Mouse (Mus musculus): ENCODE data around the gene 4932414N04Rik. TPM values are rescaled to one million over a fixed set of nuclear protein-coding genes. Genes with fewer than 3 reads are reported as not detected.
"Not testable (repeated sequence)": the region's sequence is repeated elsewhere in the genome, so short reads cannot be mapped to it uniquely, and the experiment has no call there.

4932414N04Rik gene
- total RNA-seq (2014; rRNA removed), result not detected in 2 replicates
- polyA plus RNA-seq (2015; fragmentation: Nextera tagmentation; extraction: Ambion mirVana), result not detected in 2 replicates

DNA sequence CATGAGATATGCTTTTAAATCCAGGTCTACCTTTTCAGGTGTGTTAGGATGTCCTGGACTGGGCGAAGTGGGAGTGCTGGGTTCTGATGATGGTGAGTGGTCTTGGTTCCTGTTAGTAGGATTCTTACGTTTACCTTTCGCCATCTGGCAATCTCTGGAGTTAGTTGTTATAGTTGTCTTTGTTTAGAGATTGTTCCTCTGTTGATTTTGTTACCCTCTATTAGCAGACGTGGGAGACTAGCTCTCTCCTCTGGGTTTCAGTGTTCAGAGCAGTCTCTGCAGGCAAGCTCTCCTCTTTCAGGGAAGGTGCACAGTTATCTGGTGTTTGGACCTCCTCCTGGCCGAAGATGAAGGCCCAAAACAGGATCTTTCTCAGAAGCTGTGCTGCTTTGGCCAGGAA, at the start of gene 4932414N04Rik:
TSS of gene 4932414N04Rik (plus strand) at position 301 of the 400 bp plus-strand sequence.
- not testable (repeated sequence) for H3K4me1 ChIP-seq (ENCODE audit: insufficient read depth, low read length); H3K4me3 ChIP-seq (ENCODE audit: low read depth, low read length); ATAC-seq (ENCODE audit: low FRiP score); H3K4me2 ChIP-seq (ENCODE audit: low read depth, low read length, poor library complexity, severe bottlenecking); H3K36me3 ChIP-seq (ENCODE audit: insufficient read depth, low read length); DNase-seq (ENCODE audit: low spot score); H3K27me3 ChIP-seq (ENCODE audit: insufficient read depth, low read length); H3K27ac ChIP-seq (ENCODE audit: low read depth, low read length); H3K9me3 ChIP-seq (ENCODE audit: low read length); H3K9ac ChIP-seq (replicated peaks; ENCODE audit: low read length, poor library complexity, severe bottlenecking)
- 75% methylated on average over 1 of the region's 5 CpGs for WGBS

DNA sequence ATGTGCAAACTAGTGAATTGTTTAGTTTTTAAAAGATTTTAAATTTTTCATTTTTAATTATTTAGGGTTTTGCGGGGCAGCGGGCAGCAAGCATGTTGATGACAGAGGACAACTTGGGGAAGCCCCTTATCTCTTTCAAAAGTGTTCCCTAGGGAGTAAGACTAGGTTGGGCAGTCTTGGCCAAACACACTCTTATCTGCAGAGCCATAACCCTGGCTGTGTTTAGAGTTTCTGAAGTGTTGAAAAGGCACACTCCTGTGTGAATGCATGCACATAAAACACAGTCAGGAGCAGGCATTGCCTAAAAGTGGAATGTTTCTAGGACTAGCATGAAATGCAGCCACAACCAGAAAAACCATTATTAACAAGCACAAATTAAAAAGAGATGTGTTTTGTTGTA, 75.9 kb downstream of the 4932414N04Rik start:
- H3K27ac ChIP-seq (ENCODE audit: low read depth, low read length), result no peak overlapping the region
- H3K4me2 ChIP-seq (ENCODE audit: low read depth, low read length, poor library complexity, severe bottlenecking), result no peak overlapping the region
- ATAC-seq (ENCODE audit: low FRiP score) (no peak), DNase-seq (ENCODE audit: low spot score) (no peak)
- TF ChIP-seq CTCF (IDR thresholded peaks at IDR 0.05), result no peak
- no peaks in the 10 kb centered on the region for H3K27me3 ChIP-seq (ENCODE audit: insufficient read depth, low read length)
- 88% methylated on average over 2 of the region's 2 CpGs for WGBS
- no peak overlapping the region for H3K9ac ChIP-seq (replicated peaks; ENCODE audit: low read length, poor library complexity, severe bottlenecking)
- no peaks in the 10 kb centered on the region for H3K36me3 ChIP-seq (ENCODE audit: insufficient read depth, low read length)
- H3K4me1 ChIP-seq (ENCODE audit: insufficient read depth, low read length), result no peaks in the 10 kb centered on the region
- no peak overlapping the region for H3K4me3 ChIP-seq (ENCODE audit: low read depth, low read length)
- no peaks in the 10 kb centered on the region for H3K9me3 ChIP-seq (ENCODE audit: low read length)

DNA sequence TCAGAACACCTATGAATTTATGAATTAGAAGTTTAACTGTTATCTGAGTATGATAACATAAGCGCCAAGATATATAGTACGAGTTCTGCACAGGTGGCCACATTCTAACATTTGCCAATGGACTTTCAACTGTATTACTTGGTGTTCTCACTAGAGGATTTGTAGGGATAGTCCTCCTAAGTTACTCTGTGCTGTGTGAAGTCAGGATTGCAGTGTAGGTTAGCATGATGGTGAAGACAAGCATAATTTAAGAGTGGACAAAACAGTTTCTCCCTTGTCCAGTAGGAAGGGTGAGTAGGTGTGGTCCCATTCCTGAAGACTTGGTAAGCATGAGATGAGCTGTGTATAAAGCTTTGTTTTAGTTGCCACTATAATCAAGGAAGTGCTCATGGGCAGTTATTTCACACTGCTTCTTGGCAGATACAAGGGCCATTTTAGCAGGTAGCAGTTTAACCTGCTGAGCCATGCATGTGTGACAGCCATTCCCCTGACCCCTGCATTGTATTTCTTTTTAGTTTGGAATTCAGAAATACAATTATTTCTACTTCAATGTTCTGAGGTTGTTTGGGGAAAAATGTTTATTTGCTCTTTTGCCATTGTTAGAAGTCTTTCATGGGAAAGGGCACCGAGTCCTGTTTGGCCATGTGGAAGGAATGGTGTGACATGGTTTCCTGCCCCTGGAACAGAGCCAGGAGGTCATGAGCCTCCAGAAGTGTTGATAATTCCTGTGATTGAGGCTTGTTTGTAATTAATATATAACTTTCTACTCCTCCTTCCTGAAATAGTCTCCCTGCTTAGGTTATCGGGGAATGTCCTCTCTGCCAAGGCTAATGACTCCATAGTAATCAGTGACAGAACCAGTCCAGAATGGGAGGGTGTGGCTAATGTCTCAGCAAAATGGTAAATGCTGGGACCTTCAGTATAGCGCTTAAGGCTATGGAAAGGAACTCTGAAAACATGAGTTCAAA, 83.8 kb downstream of the 4932414N04Rik start:
- Histone ChIP-seq H3K4me2 (ENCODE audit: low read depth, low read length, poor library complexity, severe bottlenecking) (no peak overlapping the region), H3K9ac (replicated peaks; ENCODE audit: low read length, poor library complexity, severe bottlenecking) (no peak overlapping the region), H3K4me3 (ENCODE audit: low read depth, low read length) (no peak overlapping the region), H3K27ac (ENCODE audit: low read depth, low read length) (no peak overlapping the region), H3K27me3 (ENCODE audit: insufficient read depth, low read length) (no peaks in the 10 kb centered on the region), H3K9me3 (ENCODE audit: low read length) (no peaks in the 10 kb centered on the region), H3K36me3 (ENCODE audit: insufficient read depth, low read length) (no peaks in the 10 kb centered on the region), H3K4me1 (ENCODE audit: insufficient read depth, low read length) (no peaks in the 10 kb centered on the region)
- no peak for TF ChIP-seq CTCF (IDR thresholded peaks at IDR 0.05)
- no peak for DNase-seq (ENCODE audit: low spot score)
- WGBS, result 86% methylated on average over 5 of the region's 5 CpGs
- ATAC-seq (ENCODE audit: low FRiP score), result no peak

DNA sequence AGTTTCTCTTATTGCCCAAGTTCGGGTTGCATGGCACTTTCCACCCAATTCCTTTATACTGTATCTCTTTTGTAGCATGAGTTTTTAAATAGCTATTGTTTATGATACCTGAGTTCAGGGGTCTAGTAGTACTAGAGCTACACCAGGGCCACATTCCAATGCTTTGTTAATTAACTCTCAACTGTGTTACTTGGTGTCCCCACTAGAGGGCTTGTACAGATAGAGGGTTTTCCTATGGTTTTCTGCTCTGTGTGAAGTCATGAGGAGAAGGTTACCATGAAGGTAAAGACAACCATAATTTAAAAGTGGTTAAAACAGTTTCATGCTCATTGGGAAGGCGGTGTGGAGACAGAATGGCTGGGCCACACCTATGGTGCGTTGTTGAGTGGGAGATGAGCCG, 88.3 kb downstream of the 4932414N04Rik start:
- no peak overlapping the region for H3K9ac ChIP-seq (replicated peaks; ENCODE audit: low read length, poor library complexity, severe bottlenecking)
- no peak for DNase-seq (ENCODE audit: low spot score)
- H3K4me1 ChIP-seq (ENCODE audit: insufficient read depth, low read length), result no peaks in the 10 kb centered on the region
- H3K27me3 ChIP-seq (ENCODE audit: insufficient read depth, low read length), result no peaks in the 10 kb centered on the region
- H3K9me3 ChIP-seq (ENCODE audit: low read length), result no peaks in the 10 kb centered on the region
- WGBS, result 82% methylated on average over 4 of the region's 4 CpGs
- TF ChIP-seq CTCF (IDR thresholded peaks at IDR 0.05), result peak; percentile 50
- H3K4me2 ChIP-seq (ENCODE audit: low read depth, low read length, poor library complexity, severe bottlenecking), result no peak overlapping the region
- ATAC-seq (ENCODE audit: low FRiP score), result no peak
- H3K36me3 ChIP-seq (ENCODE audit: insufficient read depth, low read length), result no peaks in the 10 kb centered on the region
- no peak overlapping the region for H3K4me3 ChIP-seq (ENCODE audit: low read depth, low read length)
- H3K27ac ChIP-seq (ENCODE audit: low read depth, low read length), result no peak overlapping the region

DNA sequence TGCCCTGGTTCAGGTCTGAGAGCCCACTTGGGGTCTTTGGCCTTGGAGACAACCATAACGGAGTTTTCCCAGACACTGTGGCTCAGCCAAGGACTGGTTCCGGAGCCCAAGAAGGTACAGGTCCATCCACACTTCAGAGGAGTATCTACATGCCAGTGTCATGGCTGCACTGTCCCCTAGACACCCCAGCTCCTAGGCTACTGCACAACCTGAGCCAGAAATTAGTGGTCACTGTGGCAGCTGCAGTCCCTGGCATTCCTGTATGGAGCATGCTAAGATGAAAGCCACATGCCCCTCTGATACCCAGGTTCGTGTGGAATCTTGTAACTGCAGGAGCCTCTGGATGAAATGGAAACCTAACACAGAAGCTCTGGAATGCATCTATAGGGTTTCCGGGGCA, 99.9 kb downstream of the 4932414N04Rik start:
- H3K36me3 ChIP-seq (ENCODE audit: insufficient read depth, low read length), result no peaks in the 10 kb centered on the region
- no peak overlapping the region for H3K4me3 ChIP-seq (ENCODE audit: low read depth, low read length)
- H3K27me3 ChIP-seq (ENCODE audit: insufficient read depth, low read length), result no peaks in the 10 kb centered on the region
- H3K4me2 ChIP-seq (ENCODE audit: low read depth, low read length, poor library complexity, severe bottlenecking), result no peak overlapping the region
- ATAC-seq (ENCODE audit: low FRiP score), result no peak
- no peak overlapping the region for H3K27ac ChIP-seq (ENCODE audit: low read depth, low read length)
- WGBS, result 79% methylated on average over 4 of the region's 4 CpGs
- H3K4me1 ChIP-seq (ENCODE audit: insufficient read depth, low read length), result no peaks in the 10 kb centered on the region
- TF ChIP-seq CTCF (IDR thresholded peaks at IDR 0.05), result no peak
- no peak for DNase-seq (ENCODE audit: low spot score)
- no peak overlapping the region for H3K9ac ChIP-seq (replicated peaks; ENCODE audit: low read length, poor library complexity, severe bottlenecking)
- no peaks in the 10 kb centered on the region for H3K9me3 ChIP-seq (ENCODE audit: low read length)

DNA sequence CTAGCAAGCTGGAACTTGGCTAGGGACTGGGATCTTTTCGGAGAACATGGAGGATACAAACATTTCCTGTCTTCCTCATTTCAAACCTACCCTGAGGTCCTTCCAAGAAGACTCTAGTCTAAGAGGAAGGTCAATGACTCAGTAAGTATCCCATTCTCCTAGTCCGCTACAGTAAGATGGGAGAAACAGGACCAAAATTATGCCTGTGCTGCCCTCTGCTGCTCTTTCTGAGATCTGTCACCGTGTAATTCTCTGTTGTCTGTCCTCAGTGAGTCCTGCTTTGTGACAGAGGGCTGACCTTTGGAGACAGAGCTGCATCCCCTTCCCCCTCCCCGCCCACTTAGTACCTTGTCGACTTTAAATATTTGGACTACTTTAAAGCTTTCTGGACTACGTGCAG, 100.5 kb downstream of the 4932414N04Rik start:
- 25% methylated on average over 6 of the region's 6 CpGs for WGBS
- peak; percentile 86 for TF ChIP-seq CTCF (IDR thresholded peaks at IDR 0.05)

More for the DNA sequence above, 100.5 kb downstream of the 4932414N04Rik start:
- H3K36me3 ChIP-seq (ENCODE audit: insufficient read depth, low read length), result no peaks in the 10 kb centered on the region
- H3K4me3 ChIP-seq (ENCODE audit: low read depth, low read length), result no peak overlapping the region
- no peaks in the 10 kb centered on the region for H3K9me3 ChIP-seq (ENCODE audit: low read length)
- no peaks in the 10 kb centered on the region for H3K4me1 ChIP-seq (ENCODE audit: insufficient read depth, low read length)
- H3K27ac ChIP-seq (ENCODE audit: low read depth, low read length), result no peak overlapping the region
- peak; percentile 60; the same call in 1 of the 2 replicates for ATAC-seq (ENCODE audit: low FRiP score)
- DNase-seq (ENCODE audit: low spot score), result peak; percentile 68
- no peak overlapping the region for H3K9ac ChIP-seq (replicated peaks; ENCODE audit: low read length, poor library complexity, severe bottlenecking)
- H3K4me2 ChIP-seq (ENCODE audit: low read depth, low read length, poor library complexity, severe bottlenecking), result no peak overlapping the region
- H3K27me3 ChIP-seq (ENCODE audit: insufficient read depth, low read length), result no peaks in the 10 kb centered on the region

Measured in midbrain, postnatal 0 days (tissue).